Mouse (Mus musculus) bone marrow, adult 2 months (tissue): ENCODE measurements around the gene Tspan5.

ENCODE experiments used
- CTCF ChIP-seq: fragments of 200-500 bp; IDR thresholded peaks from 2 replicates; pipeline ENCODE4 v1.5.1; 2011; ENCODE audit warnings: low read length, control low read depth; ENCODE audit not compliant: control insufficient read depth, insufficient read depth
- POLR2A ChIP-seq: fragments of 200-500 bp; IDR thresholded peaks from 2 replicates; pipeline ENCODE4 v1.6.1; 2011; ENCODE audit warnings: low read depth, mild to moderate bottlenecking, control low read depth, low read length, borderline replicate concordance; ENCODE audit not compliant: control insufficient read depth

- no peak for TF ChIP-seq POLR2A
- TF ChIP-seq CTCF = no peak
Observed at GRCm38 (mm10) chr3:138843180-138843579, 101.2 kb downstream of the Tspan5 start.
